Mouse (Mus musculus) heart, adult 2 months (tissue): ENCODE data around the gene Setd7. TPM values are rescaled to one million over a fixed set of nuclear protein-coding genes. Genes with fewer than 3 reads are reported as not detected.

ENCODE experiments used
- DNase-seq, 2 experiments: peaks; one replicate each; pipeline ENCODE4 v3.0.0; 2021
- H3K27ac ChIP-seq: fragments of 200-600 bp; 2 replicates; pipeline ENCODE4 v1.8.1; 2022
- H3K27me3 ChIP-seq: fragments of 200-500 bp; 2 replicates; pipeline ENCODE4 v1.6.1; 2012; ENCODE audit warnings: mild to moderate bottlenecking, low read length, inconsistent platforms, mixed read lengths; ENCODE audit not compliant: control insufficient read depth, insufficient read depth
- H3K36me3 ChIP-seq: fragments of 200-500 bp; 2 replicates; pipeline ENCODE4 v1.6.1; 2012; ENCODE audit warnings: low read length, inconsistent platforms; ENCODE audit not compliant: control insufficient read depth, insufficient read depth
- H3K4me1 ChIP-seq: fragments of 200-500 bp; 2 replicates; pipeline ENCODE4 v1.6.1; 2011; ENCODE audit warnings: low read length; ENCODE audit not compliant: control insufficient read depth, insufficient read depth
- H3K4me3 ChIP-seq: fragments of 200-600 bp; 2 replicates; pipeline ENCODE4 v1.8.1; 2022
- H3K79me2 ChIP-seq: fragments of 200-500 bp; replicated peaks from 2 replicates; pipeline ENCODE4 v1.6.1; 2012; ENCODE audit warnings: mild to moderate bottlenecking, inconsistent platforms, low read length, moderate library complexity, mixed read lengths; ENCODE audit not compliant: control insufficient read depth, insufficient read depth
- H3K9ac ChIP-seq: fragments of 200-500 bp; 2 replicates; pipeline ENCODE4 v1.6.1; 2012; ENCODE audit warnings: low read depth, mild to moderate bottlenecking, control low read depth, inconsistent platforms, low read length, mixed read lengths
- CTCF ChIP-seq: fragments of 200-600 bp; IDR thresholded peaks from 2 replicates; pipeline ENCODE4 v1.8.1; 2022; ENCODE audit warnings: antibody characterized with exemption, mild to moderate bottlenecking, moderate library complexity
- EP300 ChIP-seq: fragments of 200-500 bp; IDR thresholded peaks from 2 replicates; pipeline ENCODE4 v1.6.1; 2011; ENCODE audit warnings: low read depth, low read length, control low read depth; ENCODE audit not compliant: insufficient read depth
- POLR2A ChIP-seq: fragments of 200-500 bp; IDR thresholded peaks from 2 replicates; pipeline ENCODE4 v1.6.1; 2011; ENCODE audit warnings: mild to moderate bottlenecking, low read depth, low read length, control low read depth; ENCODE audit not compliant: insufficient read depth
- WGBS: fragments of 180-500 bp; shearing (Covaris S2); methylation state at CpG from one replicate; pipeline ENCODE4 v1.1.7; 2018; 5-methylcytosine and 5-hydroxymethylcytosine counted together
- intact Hi-C: fragments of 180-260 bp; cut with DNase I; formaldehyde crosslinking; loops from one replicate; pipeline ENCODE4 v1.15.1; 2025
- polyA plus RNA-seq: library from polyadenylated mRNA; depleted of rRNA; stranded (reverse); fragments of >200 nt; gene quantifications from 2 replicates; pipeline ENCODE4 v1.2.3, GENCODE M21; 2012
- total RNA-seq, 2 experiments: library from RNA; stranded (reverse); gene quantifications; 2 replicates each; pipeline ENCODE4 v1.2.3; 2021

Setd7 gene
- total and polyA plus RNA-seq, 3 experiments: 21.6 to 68.2 (median 51.0) TPM

GRCm38 (mm10) chr3:51570200-51570599 is 9.5 kb upstream of the Setd7 start:
- Histone ChIP-seq H3K79me2 (no peaks in the 10 kb centered on the region), H3K27me3 (no peaks in the 10 kb centered on the region), H3K36me3 (no peaks in the 10 kb centered on the region), H3K9ac (no peak overlapping the region), H3K27ac (no peak overlapping the region), H3K4me3 (no peak overlapping the region), H3K4me1 (no peaks in the 10 kb centered on the region)
- TF ChIP-seq POLR2A (no peak), CTCF (no peak), EP300 (no peak)
- 90% methylated on average over 4 of the region's 4 CpGs for WGBS
- no peak for DNase-seq
- intact Hi-C loops: no loop called here

- Histone ChIP-seq H3K27me3 (no peaks in the 10 kb centered on the region), H3K36me3 (no peaks in the 10 kb centered on the region), H3K27ac (no peak overlapping the region), H3K4me1 (peaks cover 1% of the 10 kb centered on the region; the same call in 1 of the 2 replicates), H3K4me3 (peak overlapping the region; percentile 95; the same call in 1 of the 2 replicates), H3K79me2 (0 out of 2 replicates have a peak, but pooled peaks cover 1% of the 10 kb centered on the region), H3K9ac (no peak overlapping the region)
- no peak for DNase-seq
- intact Hi-C loops: loop anchor here (5.0 kb wide), 5 partner anchors 80 to 1455 kb away; partner anchors contain the start of genes Cog6 and Rab33b
- TF ChIP-seq POLR2A (no peak), EP300 (no peak), CTCF (no peak)
- WGBS: 51% methylated on average over 6 of the region's 6 CpGs
These were observed 1.3 kb upstream of the Setd7 start for GRCm38 (mm10) chr3:51561993-51562385.

DNA sequence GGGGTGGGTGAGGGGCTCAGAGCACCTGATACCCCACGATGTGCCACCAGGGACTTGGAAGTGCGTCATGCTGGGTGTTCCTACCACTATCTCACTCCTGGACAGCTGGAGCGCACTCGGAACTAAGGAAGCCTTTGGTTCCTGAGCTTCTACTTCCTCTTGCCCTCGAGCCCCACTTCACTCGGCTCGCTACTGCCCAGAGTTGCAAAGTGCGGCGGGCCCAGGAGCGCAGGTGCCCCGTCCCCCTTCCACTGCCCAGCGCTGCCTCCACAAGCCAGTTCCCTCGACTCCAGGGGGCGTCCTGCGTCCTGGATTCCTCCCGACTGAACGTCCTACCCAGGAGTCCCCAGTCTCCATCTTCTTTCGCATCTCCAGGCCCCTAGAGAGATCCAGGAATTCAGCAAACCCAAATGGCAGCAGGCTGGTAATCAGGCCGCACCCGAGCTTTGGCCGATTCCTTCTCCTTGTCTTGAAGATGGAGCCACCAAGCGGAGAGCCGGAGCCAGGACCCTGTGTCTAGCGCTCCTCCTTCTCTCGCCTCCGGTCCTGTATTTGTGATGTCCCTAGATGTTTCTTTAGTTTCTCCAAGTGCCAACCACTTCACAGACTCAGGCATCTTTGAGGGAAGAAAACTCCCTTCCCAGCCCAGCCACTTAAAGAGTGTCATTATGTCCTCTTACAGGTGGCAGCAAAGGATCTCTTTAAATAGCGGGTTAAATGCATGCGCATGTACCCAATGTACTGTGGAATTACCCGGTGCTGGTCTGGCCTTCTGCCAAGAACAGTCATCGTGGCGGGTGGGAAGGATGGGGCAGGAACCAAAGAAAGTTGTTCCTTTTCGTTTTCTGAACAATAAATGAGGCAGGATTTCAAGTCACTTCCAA is 672 bp upstream of the Setd7 start:
- TF ChIP-seq EP300: 0 out of 2 replicates have a peak, but pooled peaks have one; percentile 35
- TF ChIP-seq POLR2A: no peak; the same call in 1 of the 2 replicates
- TF ChIP-seq CTCF: peak; percentile 59
- no peaks in the 10 kb centered on the region for H3K36me3 ChIP-seq
- intact Hi-C loops: loop anchor here (5.0 kb wide), 5 partner anchors 79 to 1456 kb away; partner anchors contain the start of genes Cog6 and Rab33b
- peak overlapping the region; percentile 95 for H3K4me3 ChIP-seq
- peak overlapping the region; percentile 94 for H3K9ac ChIP-seq
- H3K27ac ChIP-seq: peak overlapping the region; percentile 94
- DNase-seq: peak; percentile 67 to 73
- H3K79me2 ChIP-seq: 0 out of 2 replicates have a peak, but pooled peaks cover 1% of the 10 kb centered on the region
- no peaks in the 10 kb centered on the region for H3K27me3 ChIP-seq
- WGBS: 3% methylated on average over 32 of the region's 32 CpGs
- H3K4me1 ChIP-seq: peaks cover 1% of the 10 kb centered on the region; the same call in 1 of the 2 replicates

- peaks cover 3% of the 10 kb centered on the region; the same call in 1 of the 2 replicates for H3K4me1 ChIP-seq
- TF ChIP-seq CTCF: peak; percentile 50
- TF ChIP-seq EP300: 0 out of 2 replicates have a peak, but pooled peaks have one; percentile 56
- TF ChIP-seq POLR2A: peak; percentile 89
- peak overlapping the region; percentile 94 for H3K27ac ChIP-seq
- H3K27me3 ChIP-seq: no peaks in the 10 kb centered on the region
- peak; percentile 88 to 91 for DNase-seq
- WGBS: under 1% methylated on average over 76 of the region's 80 CpGs
- 0 out of 2 replicates have a peak, but pooled peaks cover 1% of the 10 kb centered on the region for H3K79me2 ChIP-seq
- intact Hi-C loops: loop anchor here (5.0 to 10.0 kb wide), 7 partner anchors 78 to 1905 kb away; partner anchors contain the start of genes Cog6, Nhlrc3, Proser1 and Rab33b
- no peaks in the 10 kb centered on the region for H3K36me3 ChIP-seq
- H3K4me3 ChIP-seq: peak overlapping the region; percentile 95
- H3K9ac ChIP-seq: peak overlapping the region; percentile 94
These were observed 857 bp downstream of the Setd7 start for GRCm38 (mm10) chr3:51559594-51560450.

DNA sequence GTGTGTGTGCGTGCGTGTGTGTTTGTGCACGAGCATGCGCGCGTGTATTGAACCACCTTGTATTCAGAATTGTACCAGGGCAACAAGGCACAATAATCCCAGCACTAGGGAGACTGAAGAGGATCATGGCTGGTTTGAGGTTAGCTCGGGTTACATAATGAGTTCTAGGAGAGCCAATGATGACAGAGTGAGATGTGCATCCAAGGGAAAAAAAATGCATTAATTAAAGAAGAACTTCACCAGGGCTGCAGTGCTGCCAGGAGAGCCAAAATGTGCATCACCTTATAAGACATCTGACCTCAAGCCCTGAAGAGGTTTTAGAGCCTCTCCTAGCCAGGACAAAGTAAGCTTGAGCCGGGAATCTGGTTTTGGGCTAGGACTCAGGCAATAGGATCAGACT is 5.1 kb downstream of the Setd7 start:
- intact Hi-C loops: loop anchor here (10.0 kb wide), 2 partner anchors 1389 to 1909 kb away; partner anchors contain the start of genes Nhlrc3 and Proser1
- TF ChIP-seq CTCF: no peak
- no peak for TF ChIP-seq POLR2A
- TF ChIP-seq EP300: no peak
- WGBS: 87% methylated on average over 8 of the region's 8 CpGs
- DNase-seq: no peak
- no peak overlapping the region for H3K27ac ChIP-seq
- peaks cover 1% of the 10 kb centered on the region for H3K79me2 ChIP-seq
- H3K27me3 ChIP-seq: no peaks in the 10 kb centered on the region
- no peaks in the 10 kb centered on the region; the same call in 1 of the 2 replicates for H3K36me3 ChIP-seq
- peaks cover 19% of the 10 kb centered on the region for H3K4me1 ChIP-seq
- no peak overlapping the region for H3K4me3 ChIP-seq
- no peak overlapping the region for H3K9ac ChIP-seq
